Mouse (Mus musculus): ENCODE data around the gene Enox1.
"Not testable (repeated sequence)": the region's sequence is repeated elsewhere in the genome, so short reads cannot be mapped to it uniquely, and the experiment has no call there.

Gene Enox1

GRCm38 (mm10) chr14:77156222-77156910, at the start of gene Enox1:
Gene Enox1, plus strand, starts transcription at chr14:77156763.
- DNase-seq: no peak

- not testable (repeated sequence) for DNase-seq
These were observed 45.9 kb upstream of the Enox1 start for GRCm38 (mm10) chr14:77110622-77111021.

- no peak for DNase-seq
These were observed 26.0 kb upstream of the Enox1 start for GRCm38 (mm10) chr14:77130612-77131011.

GRCm38 (mm10) chr14:77136936-77137335, 19.6 kb upstream of the Enox1 start:
- DNase-seq: no peak

GRCm38 (mm10) chr14:77141324-77142282, 15.0 kb upstream of the Enox1 start:
- DNase-seq: peak; percentile 29 to 72

GRCm38 (mm10) chr14:77145103-77145502, 11.5 kb upstream of the Enox1 start:
- no peak for DNase-seq

GRCm38 (mm10) chr14:77147635-77148034, 8.9 kb upstream of the Enox1 start:
- no peak for DNase-seq

- DNase-seq: peak in 1 of 2 experiments; percentile 73
These were observed 6.0 kb upstream of the Enox1 start for GRCm38 (mm10) chr14:77150556-77150955.

- no peak for DNase-seq
These were observed 5.1 kb upstream of the Enox1 start for GRCm38 (mm10) chr14:77151431-77151830.

- DNase-seq: no peak
These were observed 445 bp downstream of the Enox1 start for GRCm38 (mm10) chr14:77156911-77157504.

GRCm38 (mm10) chr14:77157505-77157911, 945 bp downstream of the Enox1 start:
- peak; percentile 29 to 48 for DNase-seq

- DNase-seq: no peak
These were observed 2.8 kb downstream of the Enox1 start for GRCm38 (mm10) chr14:77159397-77159796.

GRCm38 (mm10) chr14:77162496-77162895, 5.9 kb downstream of the Enox1 start:
- no peak for DNase-seq

GRCm38 (mm10) chr14:77164396-77164795, 7.8 kb downstream of the Enox1 start:
- DNase-seq: no peak

GRCm38 (mm10) chr14:77168161-77168560, 11.6 kb downstream of the Enox1 start:
- no peak for DNase-seq

- DNase-seq: no peak
These were observed 17.9 kb downstream of the Enox1 start for GRCm38 (mm10) chr14:77174491-77174890.

- no peak for DNase-seq
These were observed 18.4 kb downstream of the Enox1 start for GRCm38 (mm10) chr14:77174931-77175330.

GRCm38 (mm10) chr14:77180241-77180640, 23.7 kb downstream of the Enox1 start:
- no peak for DNase-seq

GRCm38 (mm10) chr14:77180753-77181374, 24.3 kb downstream of the Enox1 start:
- DNase-seq: no peak

- no peak for DNase-seq
These were observed 26.9 kb downstream of the Enox1 start for GRCm38 (mm10) chr14:77183491-77183890.

GRCm38 (mm10) chr14:77190158-77190557, 33.6 kb downstream of the Enox1 start:
- no peak for DNase-seq

- no peak for DNase-seq
These were observed 38.9 kb downstream of the Enox1 start for GRCm38 (mm10) chr14:77195314-77196020.

All from kidney, adult 8-10 months (tissue).